Mouse (Mus musculus) testis, postnatal 14 days (tissue): Measurements from ENCODE around the gene Zfp612.

ENCODE experiments used
- DNase-seq: peaks from one replicate; pipeline ENCODE4 v3.0.0; 2021; ENCODE audit warnings: low spot score

Gene Zfp612

GRCm38 (mm10) chr8:110079282-110080221 lies at the start of gene Zfp612:
Gene Zfp612 (plus strand): TSS chr8:110079746.
- peak; percentile 81 for DNase-seq

- DNase-seq, result peak; percentile 38
Measured at GRCm38 (mm10) chr8:110033771-110034170, 45.8 kb upstream of the Zfp612 start.

GRCm38 (mm10) chr8:110034331-110034730 lies 45.2 kb upstream of the Zfp612 start:
- DNase-seq, result peak; percentile 51

- no peak for DNase-seq
Measured at GRCm38 (mm10) chr8:110036156-110036555, 43.4 kb upstream of the Zfp612 start.

- DNase-seq, result no peak
Measured at GRCm38 (mm10) chr8:110039216-110039615, 40.3 kb upstream of the Zfp612 start.

- no peak for DNase-seq
Measured at GRCm38 (mm10) chr8:110039659-110040058, 39.9 kb upstream of the Zfp612 start, which contains the start of gene Chst4. Gene Chst4 (minus strand): TSS chr8:110039740.

- no peak for DNase-seq
Measured at GRCm38 (mm10) chr8:110040509-110040908, 39.0 kb upstream of the Zfp612 start.

GRCm38 (mm10) chr8:110051208-110051607 lies 28.3 kb upstream of the Zfp612 start:
- no peak for DNase-seq

GRCm38 (mm10) chr8:110058207-110058606 lies 21.3 kb upstream of the Zfp612 start:
- DNase-seq, result no peak

GRCm38 (mm10) chr8:110064161-110064560 lies 15.4 kb upstream of the Zfp612 start:
- DNase-seq, result no peak

- DNase-seq, result no peak
Measured at GRCm38 (mm10) chr8:110064606-110065365, 14.8 kb upstream of the Zfp612 start.

- no peak for DNase-seq
Measured at GRCm38 (mm10) chr8:110065676-110066075, 13.9 kb upstream of the Zfp612 start.

- no peak for DNase-seq
Measured at GRCm38 (mm10) chr8:110069706-110070105, 9.8 kb upstream of the Zfp612 start.

GRCm38 (mm10) chr8:110071600-110071999 lies 7.9 kb upstream of the Zfp612 start:
- DNase-seq, result peak; percentile 21

GRCm38 (mm10) chr8:110074496-110074895 lies 5.0 kb upstream of the Zfp612 start:
- no peak for DNase-seq

- DNase-seq, result no peak
Measured at GRCm38 (mm10) chr8:110082416-110083105, 3.0 kb downstream of the Zfp612 start.

- no peak for DNase-seq
Measured at GRCm38 (mm10) chr8:110091869-110092268, 12.3 kb downstream of the Zfp612 start.

- DNase-seq, result no peak
Measured at GRCm38 (mm10) chr8:110100907-110101306, 21.4 kb downstream of the Zfp612 start, which contains the start of gene Gm21964. Gene Gm21964 (plus strand): TSS chr8:110101207.

GRCm38 (mm10) chr8:110101676-110102075 lies 22.1 kb downstream of the Zfp612 start:
- DNase-seq, result peak; percentile 39

- no peak for DNase-seq
Measured at GRCm38 (mm10) chr8:110102653-110103052, 23.1 kb downstream of the Zfp612 start, which contains the start of gene Gm17720. Gene Gm17720 (minus strand): TSS chr8:110102753.

GRCm38 (mm10) chr8:110119715-110120114 lies 40.2 kb downstream of the Zfp612 start:
- DNase-seq, result no peak

- peak; percentile 46 for DNase-seq
Measured at GRCm38 (mm10) chr8:110130537-110130936, 51.0 kb downstream of the Zfp612 start.
